ENCODE assay signal across 20 mouse cellular contexts in the genomic region with DNA sequence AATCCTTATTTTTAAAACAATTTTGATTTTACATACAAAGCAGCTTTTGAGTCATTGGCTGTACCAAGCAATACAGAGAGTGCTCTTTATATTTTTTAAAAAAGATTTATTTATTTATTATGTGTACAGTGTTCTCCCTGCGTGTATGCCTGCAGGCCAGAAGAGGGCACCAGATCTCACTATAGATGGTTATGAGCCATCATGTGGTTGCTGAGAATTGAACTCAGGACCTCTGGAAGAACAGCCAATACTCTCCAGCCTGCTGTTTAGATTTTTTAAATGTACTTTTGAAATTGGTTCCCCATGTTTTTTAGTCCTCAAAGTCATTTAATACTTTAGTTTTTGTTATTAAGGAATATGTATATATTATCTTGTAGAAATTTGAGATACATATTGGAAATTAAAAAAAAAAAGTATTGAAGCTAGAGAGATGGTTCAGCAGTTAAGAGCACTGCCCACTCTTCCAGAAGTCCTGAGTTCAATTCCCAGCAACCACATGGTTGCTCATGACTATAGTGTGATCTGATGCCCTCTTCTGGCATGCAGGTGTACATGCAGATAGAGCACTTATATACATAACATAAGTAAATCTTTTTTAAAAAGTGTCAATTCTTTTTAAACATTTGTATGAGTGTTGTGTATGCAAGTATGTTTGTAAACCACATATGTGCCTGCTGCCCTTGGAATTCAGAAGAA. TPM values are rescaled to one million over a fixed set of nuclear protein-coding genes. Genes with fewer than 3 reads are reported as not detected.
DNase-seq lines count a peak whose midpoint lies in the region; ATAC-seq and TF ChIP-seq lines count a peak whose summit lies in the region.
"Had no signal": no experiment of that assay in that cellular context is flagged by ENCODE, and none has a peak within 500 bp of the region (broad histone marks: within the 10 kb centered on the region; RNA-seq: fewer than 3 reads in every experiment).

No protein-coding gene starts in this region.

- WGBS in intestine, postnatal 0 days: 91% methylated on average over 1 of the region's 1 CpGs
- WGBS in intestine, embryonic 15.5 days: 92% methylated on average over 1 of the region's 1 CpGs
- 83% methylated on average over 1 of the region's 1 CpGs for WGBS in lung, postnatal 0 days
- 89% methylated on average over 1 of the region's 1 CpGs for WGBS in stomach, postnatal 0 days

- peaks cover 5% of the 10 kb centered on the region; the same call in 1 of the 2 replicates for H3K4me1 ChIP-seq in intestine, postnatal 0 days (replicated peaks; ENCODE audit: control insufficient read depth, insufficient read depth, low read length)
- H3K4me1 ChIP-seq in intestine, embryonic 15.5 days (replicated peaks): no peaks in the 10 kb centered on the region
- H3K4me1 ChIP-seq in lung, postnatal 0 days (ENCODE audit: insufficient read depth, low read depth, low read length): no peaks in the 10 kb centered on the region
- peaks cover 0 to 6% of the 10 kb centered on the region in 2 experiments; a peak in 2 of 4 replicates for H3K4me1 ChIP-seq in MEL (ENCODE audit: control insufficient read depth in 1 of 2, insufficient read depth in 2 of 2, low read length in 2 of 2)
- no peaks in the 10 kb centered on the region for H3K4me1 ChIP-seq in stomach, postnatal 0 days (replicated peaks; ENCODE audit: control insufficient read depth, insufficient read depth)
- H3K4me1 ChIP-seq: embryonic facial prominence, embryonic 10.5 days; limb, embryonic 13.5 days had no signal

- no peak overlapping the region for H3K4me2 ChIP-seq in intestine, postnatal 0 days (replicated peaks; ENCODE audit: low read depth)
- no peak overlapping the region for H3K4me2 ChIP-seq in intestine, embryonic 15.5 days (replicated peaks)
- H3K4me2 ChIP-seq in lung, postnatal 0 days (replicated peaks; ENCODE audit: low read depth, low read length): no peak overlapping the region
- H3K4me2 ChIP-seq in stomach, postnatal 0 days (replicated peaks; ENCODE audit: low read depth): no peak overlapping the region
- H3K4me2 ChIP-seq: heart, embryonic 13.5 days; kidney, embryonic 15.5 days; limb, embryonic 13.5 days had no signal

- peaks cover 52% of the 10 kb centered on the region for H3K79me2 ChIP-seq in MEL (ENCODE audit: control insufficient read depth, insufficient read depth, low read length, poor library complexity)

- no peak for DNase-seq in lung, postnatal 0 days (ENCODE audit: low spot score)
- no peak for DNase-seq in lung, adult 18-20 months
- peak; percentile 35 for DNase-seq in MEL (ENCODE audit: low read depth, low spot score)
- DNase-seq in stomach, postnatal 0 days (ENCODE audit: low spot score): no peak
- no peak for DNase-seq in T-cell, adult 2 months (ENCODE audit: low spot score)
- DNase-seq: adrenal gland, adult 8-10 months; cerebellum, adult 11-12 months; cerebellum, postnatal 36 days; lung, adult 2 months; spleen, adult 18-20 months; thymus, postnatal 25 days had no signal

- no peaks in the 10 kb centered on the region for H3K27me3 ChIP-seq in intestine, postnatal 0 days (replicated peaks; ENCODE audit: control insufficient read depth, insufficient read depth, low read length)
- no peaks in the 10 kb centered on the region for H3K27me3 ChIP-seq in intestine, embryonic 15.5 days (replicated peaks)
- no peaks in the 10 kb centered on the region for H3K27me3 ChIP-seq in lung, postnatal 0 days (replicated peaks; ENCODE audit: insufficient read depth, low read length)
- H3K27me3 ChIP-seq in MEL (ENCODE audit: control insufficient read depth in 1 of 2, insufficient read depth in 2 of 2, low read length in 2 of 2): no peaks in the 10 kb centered on the region
- no peaks in the 10 kb centered on the region for H3K27me3 ChIP-seq in stomach, postnatal 0 days (ENCODE audit: control insufficient read depth, insufficient read depth, low read length)
- H3K27me3 ChIP-seq: heart, embryonic 13.5 days; kidney, embryonic 15.5 days; limb, embryonic 13.5 days had no signal

- peak; percentile 54 for TF ChIP-seq CTCF in intestine, postnatal 0 days (IDR thresholded peaks at IDR 0.05; ENCODE audit: low read depth)
- peak; percentile 53 for TF ChIP-seq CTCF in lung, postnatal 0 days (IDR thresholded peaks at IDR 0.05)
- peak; percentile 23 to 31 (median 30) for TF ChIP-seq CTCF in MEL (IDR thresholded peaks at IDR 0.05 in 2 of 3, conservative IDR thresholded peaks at IDR 0.05 in 1 of 3; ENCODE audit: control insufficient read depth in 1 of 3, insufficient read depth in 1 of 3, low read depth in 2 of 3, low read length in 3 of 3, poor library complexity in 1 of 3, severe bottlenecking in 1 of 3)
- TF ChIP-seq CTCF in stomach, postnatal 0 days (IDR thresholded peaks at IDR 0.05; ENCODE audit: low read depth): peak; percentile 49

- H3K27ac ChIP-seq in intestine, postnatal 0 days (ENCODE audit: low read depth, low read length): no peak overlapping the region
- no peak overlapping the region for H3K27ac ChIP-seq in intestine, embryonic 15.5 days
- no peak overlapping the region for H3K27ac ChIP-seq in lung, postnatal 0 days (ENCODE audit: low read length)
- H3K27ac ChIP-seq in MEL (ENCODE audit: control insufficient read depth, low read depth, low read length): no peak overlapping the region
- H3K27ac ChIP-seq in stomach, postnatal 0 days (replicated peaks): no peak overlapping the region
- H3K27ac ChIP-seq: embryonic facial prominence, embryonic 10.5 days; heart, embryonic 13.5 days; kidney, embryonic 15.5 days; limb, embryonic 13.5 days had no signal

- H3K4me3 ChIP-seq in intestine, postnatal 0 days (ENCODE audit: low read depth, low read length): no peak overlapping the region
- H3K4me3 ChIP-seq in intestine, embryonic 15.5 days (replicated peaks): no peak overlapping the region
- H3K4me3 ChIP-seq in lung, postnatal 0 days (ENCODE audit: low read depth, low read length): no peak overlapping the region
- no peak overlapping the region for H3K4me3 ChIP-seq in MEL (ENCODE audit: control insufficient read depth in 1 of 2, insufficient read depth in 1 of 2, low read depth in 2 of 2, low read length in 2 of 2)
- no peak overlapping the region for H3K4me3 ChIP-seq in stomach, postnatal 0 days (ENCODE audit: low read depth, low read length)
- H3K4me3 ChIP-seq: embryonic facial prominence, embryonic 10.5 days; heart, embryonic 13.5 days; kidney, embryonic 15.5 days; limb, embryonic 13.5 days had no signal

- no peaks in the 10 kb centered on the region for H3K36me3 ChIP-seq in intestine, postnatal 0 days (ENCODE audit: control insufficient read depth, insufficient read depth)
- no peaks in the 10 kb centered on the region for H3K36me3 ChIP-seq in intestine, embryonic 15.5 days
- no peaks in the 10 kb centered on the region for H3K36me3 ChIP-seq in lung, postnatal 0 days (ENCODE audit: insufficient read depth, low read length)
- H3K36me3 ChIP-seq in MEL (ENCODE audit: control insufficient read depth in 1 of 2, insufficient read depth in 2 of 2, low read length in 2 of 2): peaks cover 0 to 25% of the 10 kb centered on the region in 2 experiments; a peak in 2 of 4 replicates
- H3K36me3 ChIP-seq in stomach, postnatal 0 days (ENCODE audit: control insufficient read depth, insufficient read depth, low read length): no peaks in the 10 kb centered on the region
- H3K36me3 ChIP-seq: embryonic facial prominence, embryonic 10.5 days; heart, embryonic 13.5 days; kidney, embryonic 15.5 days; limb, embryonic 13.5 days had no signal

- no peak for ATAC-seq in intestine, postnatal 0 days
- no peak for ATAC-seq in intestine, embryonic 15.5 days
- ATAC-seq in lung, postnatal 0 days: no peak
- ATAC-seq in stomach, postnatal 0 days (ENCODE audit: low FRiP score, low TSS enrichment): no peak
- ATAC-seq: forebrain, embryonic 14.5 days; inflammation-experienced regulatory T-cells, adult 6 months; midbrain, embryonic 16.5 days had no signal

- no peak for TF ChIP-seq POLR2A in MEL (IDR thresholded peaks at IDR 0.05; ENCODE audit: control insufficient read depth in 1 of 2, insufficient read depth in 1 of 2, low read depth in 1 of 2, low read length in 2 of 2, poor library complexity in 1 of 2)

- H3K9me3 ChIP-seq in intestine, postnatal 0 days (ENCODE audit: control insufficient read depth): no peaks in the 10 kb centered on the region
- no peaks in the 10 kb centered on the region for H3K9me3 ChIP-seq in intestine, embryonic 15.5 days
- no peaks in the 10 kb centered on the region for H3K9me3 ChIP-seq in lung, postnatal 0 days (ENCODE audit: low read length)
- H3K9me3 ChIP-seq in MEL (replicated peaks; ENCODE audit: insufficient read depth, low read length): no peaks in the 10 kb centered on the region
- H3K9me3 ChIP-seq in stomach, postnatal 0 days (ENCODE audit: control insufficient read depth, low read length): no peaks in the 10 kb centered on the region
- H3K9me3 ChIP-seq: embryonic facial prominence, embryonic 10.5 days; heart, embryonic 13.5 days; kidney, embryonic 15.5 days; limb, embryonic 13.5 days had no signal

- TF ChIP-seq RAD21 in MEL (IDR thresholded peaks at IDR 0.05; ENCODE audit: low read depth, low read length): no peak

- TF ChIP-seq EP300 in lung, postnatal 0 days (IDR thresholded peaks at IDR 0.05): no peak
- no peak for TF ChIP-seq EP300 in MEL (IDR thresholded peaks at IDR 0.05; ENCODE audit: low read depth in 1 of 2, low read length in 2 of 2)
- no peak for TF ChIP-seq EP300 in stomach, postnatal 0 days (optimal IDR thresholded peaks at IDR 0.05)

- H3K9ac ChIP-seq in intestine, postnatal 0 days (ENCODE audit: low read depth, low read length): no peak overlapping the region
- H3K9ac ChIP-seq in intestine, embryonic 15.5 days: no peak overlapping the region
- no peak overlapping the region for H3K9ac ChIP-seq in lung, postnatal 0 days (replicated peaks; ENCODE audit: low read depth)
- no peak overlapping the region for H3K9ac ChIP-seq in MEL (ENCODE audit: control insufficient read depth, low read depth, low read length, poor library complexity, severe bottlenecking)
- no peak overlapping the region for H3K9ac ChIP-seq in stomach, postnatal 0 days (ENCODE audit: low read length)
- H3K9ac ChIP-seq: heart, embryonic 13.5 days; kidney, embryonic 15.5 days; limb, embryonic 13.5 days had no signal

TF ChIP-seq in MEL, 35 proteins besides CTCF, POLR2A, EP300 and RAD21:
- TF ChIP-seq POLR2AphosphoS2 (IDR thresholded peaks at IDR 0.05; ENCODE audit: low read length) (no peak), SMC3 (IDR thresholded peaks at IDR 0.05; ENCODE audit: low read depth, low read length) (0 out of 2 replicates have a peak, but pooled peaks have one; percentile 15)

RNA-seq across cellular contexts. Expression of a gene that starts 13.4 kb away (rescaled TPM):
- 13.3 and 16.9 TPM in 2 replicates for polyA plus RNA-seq in intestine, postnatal 0 days (2015; fragmentation: Nextera tagmentation; extraction: Ambion mirVana)
- polyA plus RNA-seq in intestine, embryonic 15.5 days (2015; fragmentation: Nextera tagmentation; extraction: Ambion mirVana): 17.9 and 19.7 TPM in 2 replicates
- polyA plus RNA-seq in lung, postnatal 0 days (2015; fragmentation: Nextera tagmentation; extraction: Ambion mirVana): 18.2 and 22.9 TPM in 2 replicates
- 10.9 and 12.2 TPM in 2 replicates for total RNA-seq in MEL (2012; rRNA removed)
- polyA plus RNA-seq in MEL (2012; ENCODE audit: insufficient read depth in 1 of 2, insufficient read length in 2 of 2, low read depth in 1 of 2, low replicate concordance in 2 of 2, missing spikeins in 1 of 2): 10 to 100 TPM; 14.4 to 46.4 TPM
- polyA plus RNA-seq in stomach, postnatal 0 days (2015; fragmentation: Nextera tagmentation; extraction: Ambion mirVana): 12.1 and 13.3 TPM in 2 replicates
